Mouse (Mus musculus): ENCODE measurements around the gene Hmgn2. TPM values are rescaled to one million over a fixed set of nuclear protein-coding genes. Genes with fewer than 3 reads are reported as not detected.

Hmgn2 gene
- total and polyA plus RNA-seq, 3 experiments = 157 to 195 (median 161) TPM

GRCm38 (mm10) chr4:134006845-134007244, 38.4 kb upstream of the Hmgn2 start:
- Histone ChIP-seq H3K27me3 (replicated peaks) (peaks cover 15% of the 10 kb centered on the region), H3K4me3 (replicated peaks in 1 of 3; ENCODE audit: low read depth in 2 of 3, low read length in 2 of 3, poor library complexity in 1 of 3) (no peak overlapping the region), H3K9me3 (replicated peaks; ENCODE audit: low read length) (no peaks in the 10 kb centered on the region), H3K9ac (ENCODE audit: insufficient read depth, low read depth) (no peak overlapping the region), H3K4me2 (ENCODE audit: insufficient read depth, low read depth, poor library complexity, severe bottlenecking) (no peak overlapping the region), H3K27ac (ENCODE audit: insufficient read depth, low read depth) (no peak overlapping the region), H3K4me1 (ENCODE audit: control insufficient read depth in 1 of 2, insufficient read depth in 2 of 2) (peaks cover 0 to 6% of the 10 kb centered on the region in 2 experiments; a peak in 3 of 4 replicates), H3K79me2 (replicated peaks; ENCODE audit: control insufficient read depth, extremely low read depth, insufficient read depth, poor library complexity, severe bottlenecking) (no peaks in the 10 kb centered on the region), H3K36me3 (replicated peaks in 1 of 2; ENCODE audit: control insufficient read depth in 1 of 2, insufficient read depth in 1 of 2, low read length in 1 of 2) (no peaks in the 10 kb centered on the region)
- in situ Hi-C loops (cut with MboI; ENCODE audit: low pct_ligation_motif_present, low pct_unique_long_range_greater_than_20kb, low sequenced_read_pairs) (no loop called here), dilution Hi-C loops (cut with MboI; ENCODE audit: extremely low pct_ligation_motif_present, extremely low pct_unique_long_range_greater_than_20kb, low sequenced_read_pairs) (no loop called here)
- TF ChIP-seq MAZ (IDR thresholded peaks at IDR 0.05; ENCODE audit: low read depth, low read length) (no peak), RCOR1 (conservative IDR thresholded peaks at IDR 0.05; ENCODE audit: low read depth, low read length) (no peak), HCFC1 (IDR thresholded peaks at IDR 0.05; ENCODE audit: low read depth, low read length) (no peak)
- DNase-seq (ENCODE audit: extremely low read depth) = no peak

GRCm38 (mm10) chr4:134005581-134006358, 37.3 kb upstream of the Hmgn2 start:
- Histone ChIP-seq H3K27me3 (replicated peaks) (peaks cover 15% of the 10 kb centered on the region), H3K4me3 (replicated peaks in 1 of 3; ENCODE audit: low read depth in 2 of 3, low read length in 2 of 3, poor library complexity in 1 of 3) (no peak overlapping the region), H3K9ac (ENCODE audit: insufficient read depth, low read depth) (no peak overlapping the region), H3K36me3 (replicated peaks in 1 of 2; ENCODE audit: control insufficient read depth in 1 of 2, insufficient read depth in 1 of 2, low read length in 1 of 2) (no peaks in the 10 kb centered on the region), H3K4me2 (ENCODE audit: insufficient read depth, low read depth, poor library complexity, severe bottlenecking) (no peak overlapping the region), H3K9me3 (replicated peaks; ENCODE audit: low read length) (no peaks in the 10 kb centered on the region), H3K27ac (ENCODE audit: insufficient read depth, low read depth) (no peak overlapping the region), H3K79me2 (replicated peaks; ENCODE audit: control insufficient read depth, extremely low read depth, insufficient read depth, poor library complexity, severe bottlenecking) (no peaks in the 10 kb centered on the region), H3K4me1 (ENCODE audit: control insufficient read depth in 1 of 2, insufficient read depth in 2 of 2) (peaks cover 0 to 13% of the 10 kb centered on the region in 2 experiments; a peak in 3 of 4 replicates)
- dilution Hi-C loops (cut with MboI; ENCODE audit: extremely low pct_ligation_motif_present, extremely low pct_unique_long_range_greater_than_20kb, low sequenced_read_pairs) = no loop called here
- peak; percentile 31 for DNase-seq (ENCODE audit: extremely low read depth)
- in situ Hi-C loops (cut with MboI; ENCODE audit: low pct_ligation_motif_present, low pct_unique_long_range_greater_than_20kb, low sequenced_read_pairs) = no loop called here
- TF ChIP-seq EP300 (IDR thresholded peaks at IDR 0.05; ENCODE audit: low read length) = no peak
- TF ChIP-seq CTCF (conservative IDR thresholded peaks at IDR 0.05 in 1 of 2, IDR thresholded peaks at IDR 0.05 in 1 of 2; ENCODE audit: low read depth in 2 of 2, low read length in 2 of 2) = no peak
- 0 out of 2 replicates have a peak, but pooled peaks have one; percentile 19 for TF ChIP-seq IRF4 (IDR thresholded peaks at IDR 0.05; ENCODE audit: low read depth, low read length)
- no peak for TF ChIP-seq ZMIZ1 (IDR thresholded peaks at IDR 0.05; ENCODE audit: low read depth, low read length)
- no peak for TF ChIP-seq TCF12 (IDR thresholded peaks at IDR 0.05; ENCODE audit: low read depth, low read length)

GRCm38 (mm10) chr4:134002903-134003302, 34.5 kb upstream of the Hmgn2 start:
- Histone ChIP-seq H3K4me3 (replicated peaks in 1 of 3; ENCODE audit: low read depth in 2 of 3, low read length in 2 of 3, poor library complexity in 1 of 3) (no peak overlapping the region), H3K4me1 (ENCODE audit: control insufficient read depth in 1 of 2, insufficient read depth in 2 of 2) (peaks cover 0 to 22% of the 10 kb centered on the region in 2 experiments), H3K36me3 (replicated peaks in 1 of 2; ENCODE audit: control insufficient read depth in 1 of 2, insufficient read depth in 1 of 2, low read length in 1 of 2) (peaks cover 2 to 9% of the 10 kb centered on the region in 2 experiments), H3K27ac (ENCODE audit: insufficient read depth, low read depth) (no peak overlapping the region), H3K4me2 (ENCODE audit: insufficient read depth, low read depth, poor library complexity, severe bottlenecking) (no peak overlapping the region), H3K79me2 (replicated peaks; ENCODE audit: control insufficient read depth, extremely low read depth, insufficient read depth, poor library complexity, severe bottlenecking) (peaks cover 14% of the 10 kb centered on the region), H3K9ac (ENCODE audit: insufficient read depth, low read depth) (no peak overlapping the region), H3K9me3 (replicated peaks; ENCODE audit: low read length) (no peaks in the 10 kb centered on the region), H3K27me3 (replicated peaks) (peaks cover 15% of the 10 kb centered on the region)
- no peak for TF ChIP-seq ZNF384 (IDR thresholded peaks at IDR 0.05; ENCODE audit: low read depth, low read length)
- no peak for TF ChIP-seq IRF4 (IDR thresholded peaks at IDR 0.05; ENCODE audit: low read depth, low read length)
- no peak for TF ChIP-seq KAT2A (IDR thresholded peaks at IDR 0.05; ENCODE audit: insufficient replicate concordance, low read length)
- dilution Hi-C loops (cut with MboI; ENCODE audit: extremely low pct_ligation_motif_present, extremely low pct_unique_long_range_greater_than_20kb, low sequenced_read_pairs) (no loop called here), in situ Hi-C loops (cut with MboI; ENCODE audit: low pct_ligation_motif_present, low pct_unique_long_range_greater_than_20kb, low sequenced_read_pairs) (no loop called here)
- DNase-seq (ENCODE audit: extremely low read depth) = no peak
